Mouse (Mus musculus): Measurements from ENCODE around the gene Mbnl1.

Mbnl1 gene

DNA sequence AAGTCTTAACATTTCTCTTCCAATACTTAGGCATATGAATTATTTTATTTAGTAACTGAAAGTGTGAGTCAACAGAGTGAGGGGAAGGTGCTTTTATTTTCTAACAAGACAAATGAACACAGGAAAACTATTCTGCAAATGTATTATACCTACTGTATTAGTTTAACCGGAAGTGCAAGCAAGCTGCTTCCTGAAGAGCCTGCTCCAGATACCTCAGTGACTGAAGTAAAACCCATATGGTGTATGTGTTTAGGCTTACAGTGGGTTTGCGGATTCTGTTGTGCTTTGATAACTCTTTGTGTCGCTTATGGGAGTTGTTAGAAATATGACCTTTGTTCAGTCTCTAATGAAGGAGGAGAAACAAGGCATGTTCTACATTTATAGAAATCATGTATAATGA lies 46.7 kb downstream of the Mbnl1 start:
- DNase-seq (ENCODE audit: low read depth) = no peak

DNA sequence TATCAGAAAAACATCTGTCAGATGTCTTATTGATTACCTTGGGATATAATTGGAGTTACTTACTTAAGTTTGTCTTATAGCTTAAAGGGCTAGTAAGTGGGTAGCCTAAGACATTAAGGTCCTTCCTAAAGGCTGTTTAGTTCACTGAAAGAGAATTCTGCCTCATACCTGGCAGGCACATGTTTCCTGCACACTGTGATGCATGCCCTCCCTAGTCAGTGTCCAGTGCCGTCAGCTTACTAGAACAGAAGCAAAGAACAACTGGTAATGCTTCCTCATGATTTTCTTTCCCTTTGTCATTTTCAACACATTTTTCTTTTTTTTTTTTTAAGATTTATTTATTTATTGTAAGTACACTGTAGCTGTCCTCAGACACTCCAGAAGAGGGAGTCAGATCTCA lies 51.5 kb downstream of the Mbnl1 start:
- DNase-seq (ENCODE audit: low read depth) = no peak

DNA sequence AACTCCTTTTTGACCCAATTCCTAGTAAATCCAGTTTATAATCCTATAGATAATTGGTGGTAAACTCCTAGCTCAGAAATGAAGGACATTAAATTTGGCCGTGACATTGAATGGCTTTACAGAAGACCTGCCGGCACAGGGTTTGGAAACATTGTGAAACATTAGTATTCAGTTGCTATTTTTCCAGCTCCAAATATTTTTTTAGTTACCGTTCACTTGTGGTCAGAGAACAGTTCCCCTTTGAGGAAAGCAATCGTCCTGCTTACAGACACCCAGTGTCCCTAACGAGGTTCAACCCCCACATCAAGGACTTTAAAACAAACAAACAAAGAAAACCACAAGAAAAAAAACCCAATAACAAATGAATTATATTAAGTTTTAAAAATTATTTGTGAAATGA lies 58.7 kb downstream of the Mbnl1 start:
- no peak for DNase-seq (ENCODE audit: low read depth)

DNA sequence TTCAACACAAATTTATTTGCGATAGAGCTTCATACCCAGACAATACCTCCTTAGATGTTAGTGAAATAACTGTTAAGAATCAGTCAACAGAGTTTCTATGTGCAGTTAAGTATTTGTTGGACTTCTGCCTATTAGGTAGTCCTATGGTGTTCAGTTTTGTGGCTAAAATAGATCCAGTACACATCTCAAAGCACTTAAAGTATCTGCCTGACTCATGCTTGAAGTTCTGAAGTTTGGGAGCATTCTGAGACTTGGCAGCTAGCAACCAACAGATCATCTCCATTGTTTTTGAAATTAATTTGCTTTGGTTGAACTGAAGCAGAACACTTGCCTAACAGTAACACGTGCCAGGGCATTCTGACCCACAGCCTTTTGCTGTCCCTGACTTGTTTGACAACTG lies 59.2 kb downstream of the Mbnl1 start:
- no peak for DNase-seq (ENCODE audit: low read depth)

DNA sequence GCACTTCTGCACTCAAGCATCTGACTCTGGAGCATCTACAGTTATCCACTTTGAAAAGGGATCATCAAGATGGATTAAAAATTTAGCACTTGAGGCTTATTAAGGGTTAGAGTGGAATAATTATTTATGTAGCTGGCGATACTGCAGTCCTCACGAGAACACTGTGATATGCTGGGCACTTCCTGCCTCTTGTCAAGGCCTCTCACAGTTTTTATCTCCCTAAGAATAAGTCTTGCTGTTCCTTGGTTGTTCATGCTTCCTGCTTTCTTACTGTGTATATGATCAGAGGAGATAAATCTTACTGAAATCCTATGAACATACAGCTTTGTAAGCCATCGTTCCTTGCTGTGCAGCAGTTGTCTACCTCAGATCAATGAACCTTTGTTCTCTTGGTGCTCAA lies 62.6 kb downstream of the Mbnl1 start:
- DNase-seq (ENCODE audit: low read depth) = no peak

DNA sequence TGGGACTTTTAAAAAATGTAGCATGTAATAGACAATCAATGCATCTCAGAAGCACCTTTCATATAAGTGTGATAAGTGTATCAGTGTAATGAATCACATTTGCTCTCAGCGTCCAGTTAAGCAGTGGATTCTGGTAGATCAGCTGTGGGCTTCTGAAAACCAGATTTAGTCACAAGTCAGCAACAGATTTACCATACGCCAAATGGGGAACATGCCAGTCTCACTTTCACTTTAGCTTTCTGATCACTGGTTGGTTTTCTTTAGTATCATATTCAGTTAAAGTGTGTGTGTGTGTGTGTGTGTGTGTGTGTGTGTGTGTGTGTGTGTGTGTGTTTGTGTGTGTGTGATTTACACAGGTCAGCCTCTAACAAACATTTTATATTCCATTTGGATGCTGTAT lies 64.4 kb downstream of the Mbnl1 start:
- DNase-seq (ENCODE audit: low read depth) = no peak

DNA sequence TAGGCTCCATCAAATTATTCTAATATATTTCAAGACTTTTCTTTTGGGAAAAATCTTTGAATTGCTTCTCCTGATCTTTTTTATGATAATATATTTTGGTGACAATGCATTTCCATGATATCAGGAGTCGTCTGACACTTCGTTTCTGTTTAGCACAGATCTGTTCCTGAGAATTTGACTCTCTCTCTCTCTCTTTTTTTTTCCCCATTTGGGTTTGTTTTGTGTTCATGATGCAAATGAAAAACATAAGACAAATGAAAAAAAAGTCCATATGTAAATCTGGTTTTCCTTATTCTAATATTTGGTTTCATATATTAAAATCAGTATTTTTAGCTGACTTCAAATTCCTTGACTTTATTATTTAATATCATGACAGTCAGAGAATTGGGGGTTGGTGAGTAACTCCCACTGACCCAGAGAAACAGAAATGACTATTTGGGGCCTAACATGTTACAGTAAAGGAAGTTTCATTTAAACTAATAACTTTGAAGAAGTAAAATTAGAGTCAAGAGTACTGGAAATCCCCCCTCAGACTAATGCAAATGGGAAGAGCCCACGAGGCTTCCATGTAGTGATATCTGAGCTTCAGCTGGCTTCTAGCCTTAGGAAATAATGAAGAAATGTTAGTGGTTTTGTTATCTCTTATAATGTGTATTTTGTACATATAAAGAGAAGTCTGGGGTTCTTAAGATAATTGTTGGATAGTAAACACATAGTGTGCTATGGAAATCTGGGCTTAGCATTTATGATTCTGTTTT lies 65.8 kb downstream of the Mbnl1 start:
- DNase-seq (ENCODE audit: low read depth) = no peak

DNA sequence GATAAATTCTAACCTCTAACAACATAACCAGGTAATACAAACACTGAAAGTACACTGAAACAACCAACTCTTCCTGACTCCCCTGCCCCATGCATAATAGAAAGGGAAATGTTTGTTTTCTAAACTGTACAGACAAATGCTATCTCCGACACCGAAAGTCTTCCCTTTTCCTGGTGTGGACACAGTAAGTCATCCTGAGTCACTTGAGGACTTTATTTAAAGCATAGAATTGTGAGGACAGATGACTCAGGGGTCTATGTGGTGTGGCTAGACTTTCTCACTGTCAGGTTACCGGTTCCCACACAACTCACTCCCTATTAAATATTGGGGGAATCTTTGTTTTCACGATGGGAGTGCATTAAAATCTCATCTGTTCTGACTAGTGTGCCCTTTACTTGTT lies 68.5 kb downstream of the Mbnl1 start:
- DNase-seq (ENCODE audit: low read depth) = no peak

DNA sequence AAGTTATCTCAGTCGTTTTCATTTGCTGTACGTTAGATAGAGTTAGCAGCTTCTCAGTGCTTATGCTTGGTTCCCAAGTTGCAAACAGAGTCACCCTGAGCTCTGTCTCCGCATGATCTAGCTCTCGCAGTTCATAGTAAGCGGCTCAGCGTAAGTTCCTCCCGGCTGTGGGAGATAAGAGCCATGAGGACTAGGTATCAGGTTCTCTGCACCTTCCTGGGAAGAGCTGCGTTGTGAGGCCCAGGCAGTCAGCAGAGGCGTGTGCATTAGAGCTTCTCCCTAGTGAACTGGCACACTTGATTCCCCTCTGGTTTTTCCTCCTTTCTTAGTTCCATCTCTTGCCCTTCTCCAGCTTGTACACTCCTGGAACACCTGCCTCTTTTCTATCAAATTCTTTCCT lies 73.6 kb downstream of the Mbnl1 start:
- no peak for DNase-seq (ENCODE audit: low read depth)

DNA sequence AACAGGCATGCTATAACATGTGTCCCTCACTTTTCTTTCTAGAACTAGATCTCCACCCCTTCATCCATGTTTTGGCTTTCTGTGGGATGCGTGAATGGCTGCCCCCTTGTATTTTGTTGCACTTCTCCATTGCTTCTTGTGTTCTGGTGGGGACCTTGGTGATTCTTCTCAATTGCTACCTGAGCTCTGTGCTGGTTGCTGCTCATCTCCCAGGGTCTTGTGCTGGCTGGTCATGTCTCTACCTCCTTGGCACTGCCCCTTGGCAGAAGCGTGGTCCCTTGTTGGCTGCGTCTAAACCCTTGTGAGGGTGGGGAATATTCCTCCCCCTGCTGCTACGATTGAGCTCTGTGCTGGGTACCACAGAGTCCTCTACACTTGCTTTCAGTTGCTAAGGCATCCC lies 74.3 kb downstream of the Mbnl1 start:
- no peak for DNase-seq (ENCODE audit: low read depth)

DNA sequence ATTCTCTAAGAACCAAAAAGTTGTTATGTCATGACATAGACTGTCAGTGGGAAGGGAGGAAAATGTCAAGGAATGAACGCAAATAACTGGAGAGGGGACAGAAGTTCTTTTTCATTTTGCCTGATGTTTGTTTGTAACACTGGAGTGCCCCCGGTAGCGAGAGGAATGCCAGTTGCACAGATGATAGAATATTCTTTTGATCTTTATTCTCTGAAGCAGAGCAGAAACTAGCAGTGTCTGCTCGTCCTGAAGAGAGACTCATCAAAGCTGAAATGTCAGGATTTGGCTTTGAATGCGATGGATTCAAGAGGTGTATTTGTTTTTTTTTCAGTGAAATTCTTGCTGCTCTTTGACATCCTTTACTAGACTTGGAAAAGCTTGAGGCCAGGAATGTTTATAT lies 77.9 kb downstream of the Mbnl1 start:
- DNase-seq (ENCODE audit: low read depth) = no peak

DNA sequence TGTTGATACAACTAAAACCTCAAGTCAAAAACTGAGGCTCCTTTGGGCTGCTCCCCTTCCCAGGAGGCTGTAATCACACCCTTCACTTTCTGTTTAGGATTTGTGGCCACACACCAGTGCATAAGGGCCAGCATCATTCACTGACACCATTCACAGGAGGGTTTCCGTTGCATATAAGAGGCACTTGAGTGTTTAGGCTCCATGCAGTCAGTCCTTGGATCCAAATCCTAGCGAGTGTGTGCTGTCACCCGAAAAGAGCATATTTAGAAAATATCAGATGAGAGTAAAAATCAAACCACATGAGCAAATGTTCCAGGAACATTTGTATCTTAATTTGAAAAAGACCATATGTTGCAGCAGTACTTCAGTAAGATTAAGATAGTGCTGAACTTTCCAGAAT lies 79.0 kb downstream of the Mbnl1 start:
- DNase-seq (ENCODE audit: low read depth) = no peak

DNA sequence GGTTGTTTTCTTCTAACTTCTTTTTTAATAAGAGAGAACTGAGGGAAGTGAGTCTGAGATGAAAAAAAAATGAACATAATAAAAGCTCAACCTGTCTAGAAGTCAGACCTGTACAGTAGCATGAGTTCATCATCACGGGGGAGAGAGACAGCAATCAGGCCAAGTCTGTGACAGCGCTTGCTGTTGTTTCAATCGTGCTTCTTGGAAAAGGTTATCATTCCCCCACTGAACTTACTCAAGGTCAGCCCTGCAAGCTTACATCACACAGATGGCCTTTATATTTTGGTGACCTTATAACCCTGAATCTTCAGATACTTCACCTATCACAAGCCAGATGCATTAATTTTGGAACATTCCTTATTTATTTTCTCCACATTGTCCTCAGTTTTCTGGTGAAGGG lies 80.4 kb downstream of the Mbnl1 start:
- DNase-seq (ENCODE audit: low read depth) = no peak

DNA sequence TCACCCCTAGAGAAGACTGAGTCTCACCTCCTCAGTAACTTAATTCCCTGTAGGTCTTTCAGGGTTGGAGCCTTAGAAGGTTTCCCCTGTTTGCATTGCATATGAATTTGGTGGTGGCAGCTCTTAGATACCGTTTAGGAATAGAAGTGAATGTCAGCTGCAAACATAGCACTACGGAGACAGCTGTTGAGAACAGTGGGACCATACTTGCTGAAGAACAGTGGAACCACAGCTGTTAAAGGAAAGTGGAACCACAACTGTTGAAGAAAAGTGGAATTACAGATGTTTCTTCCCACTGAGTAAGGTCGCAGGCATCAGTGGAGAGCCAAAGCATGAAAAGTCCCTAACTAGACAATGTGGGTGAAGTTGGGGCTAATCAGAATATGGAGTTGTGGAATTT lies 84.0 kb downstream of the Mbnl1 start:
- DNase-seq (ENCODE audit: low read depth) = no peak

DNA sequence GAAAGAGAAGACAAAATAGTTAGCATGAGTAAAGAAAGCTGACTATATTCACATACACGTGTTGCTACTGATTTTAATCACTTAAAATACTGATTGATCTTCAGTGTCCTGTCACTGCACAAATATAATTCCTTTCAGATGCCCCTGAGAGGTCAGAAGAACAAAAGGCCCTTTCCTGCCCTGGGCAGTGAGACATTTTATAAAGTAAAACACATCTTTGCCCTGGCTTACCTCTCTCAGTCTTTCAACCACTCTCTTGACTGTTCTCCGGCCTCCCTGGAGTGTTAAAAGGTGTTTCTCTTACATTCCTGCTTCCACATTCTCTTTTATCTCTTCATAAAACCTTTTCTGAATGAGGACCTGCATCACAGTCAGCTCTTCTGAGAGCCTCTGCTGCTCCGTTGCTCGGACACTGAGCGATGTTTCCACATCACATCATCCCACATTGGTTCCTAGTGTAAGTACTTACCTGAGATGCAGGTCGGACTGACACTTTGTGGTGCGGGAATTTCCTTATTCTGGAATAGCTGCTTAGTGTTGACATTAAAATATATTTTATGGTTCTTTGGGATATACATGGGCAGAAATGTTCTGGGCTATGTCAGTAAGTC lies 85.7 kb downstream of the Mbnl1 start:
- no peak for DNase-seq (ENCODE audit: low read depth)

DNA sequence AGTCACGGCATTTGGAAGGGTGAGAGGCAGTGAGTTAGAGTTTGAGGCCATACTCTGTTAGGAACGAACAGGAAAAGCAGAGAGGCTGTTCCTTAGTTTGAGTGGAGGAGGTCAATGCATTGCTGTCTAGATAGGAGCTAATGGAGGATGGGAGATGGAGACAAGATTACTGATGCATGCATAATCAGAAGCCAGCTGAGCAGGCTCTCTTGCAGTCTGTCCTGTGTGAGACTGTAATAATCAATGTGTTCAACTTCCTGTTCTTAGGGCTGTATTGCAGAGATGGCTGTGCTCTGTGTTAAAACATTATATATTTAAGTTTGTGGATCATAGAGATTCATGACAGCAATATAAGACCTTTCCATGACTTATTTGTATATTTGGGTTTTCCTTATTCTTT lies 87.1 kb downstream of the Mbnl1 start:
- DNase-seq (ENCODE audit: low read depth) = no peak

DNA sequence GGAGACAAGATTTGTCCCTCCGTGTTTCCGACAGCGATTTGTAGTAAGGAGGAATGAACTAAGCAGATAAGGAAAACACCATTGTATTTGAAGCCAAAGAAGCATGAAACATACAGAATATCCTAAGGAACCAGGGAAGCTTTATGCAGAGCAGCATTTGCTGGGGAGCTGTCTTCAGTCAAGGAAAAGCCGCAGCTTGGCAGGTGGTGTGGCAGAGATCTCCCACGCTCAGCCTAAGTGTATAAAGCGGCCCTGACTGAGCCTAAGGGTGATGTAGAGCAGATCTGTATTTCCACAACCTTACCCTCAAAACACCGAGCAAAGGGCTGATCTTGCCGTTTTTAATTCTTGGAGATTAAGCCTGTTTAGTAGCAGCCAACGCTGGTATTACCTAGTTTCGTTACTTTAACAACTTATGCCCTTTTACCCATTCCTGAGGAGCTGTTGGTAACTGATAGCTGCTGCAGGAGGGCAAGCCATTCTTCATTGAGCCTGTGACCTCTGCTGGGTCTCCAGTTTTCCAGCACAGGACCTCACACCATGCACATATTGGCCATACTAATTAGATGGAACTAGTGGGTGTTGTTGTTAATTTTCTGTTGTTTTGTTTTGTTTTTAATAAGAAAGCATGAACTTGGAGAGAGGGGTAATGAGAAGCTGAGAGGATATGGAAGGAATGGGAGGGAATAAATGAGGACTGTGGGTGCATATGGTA lies 91.1 kb downstream of the Mbnl1 start:
- DNase-seq (ENCODE audit: low read depth) = no peak

DNA sequence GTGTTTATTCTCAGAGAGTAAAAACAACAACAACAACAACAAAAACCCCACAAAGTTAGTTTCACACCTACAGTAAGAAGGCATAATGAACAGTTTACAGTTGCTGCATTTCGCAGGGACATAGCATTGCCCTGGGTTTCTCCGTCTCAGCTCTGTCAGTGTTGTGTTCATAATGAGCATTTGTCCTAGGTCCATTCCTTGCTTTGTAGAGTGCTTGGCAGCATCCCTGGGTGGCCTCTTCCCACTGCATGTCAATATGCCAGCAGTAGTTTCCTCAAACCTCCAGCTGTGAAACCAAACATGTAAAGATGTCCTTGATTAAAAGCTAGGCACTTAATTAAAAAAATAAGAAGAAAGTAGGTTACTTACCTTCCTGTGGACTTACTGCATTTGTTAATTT lies 91.6 kb downstream of the Mbnl1 start:
- no peak for DNase-seq (ENCODE audit: low read depth)

DNA sequence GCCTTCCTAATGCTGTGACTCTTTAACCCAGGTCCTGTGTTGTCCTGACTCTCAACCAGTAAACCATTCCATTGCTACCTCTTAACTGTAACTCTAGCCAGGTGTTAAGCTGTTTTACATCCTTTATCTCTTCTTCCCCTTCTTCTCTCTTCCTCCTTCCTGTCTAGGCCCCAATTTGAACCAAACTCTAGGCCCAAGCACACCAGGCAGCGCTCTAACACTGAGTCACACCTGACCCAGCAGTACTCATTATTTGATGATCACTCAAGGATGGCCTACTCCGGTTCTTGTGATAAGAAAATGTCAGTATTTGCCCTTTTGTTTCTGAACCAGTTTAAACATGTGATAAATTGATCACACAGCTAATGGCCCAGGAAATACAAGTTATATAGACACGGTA lies 92.6 kb downstream of the Mbnl1 start:
- no peak for DNase-seq (ENCODE audit: low read depth)

DNA sequence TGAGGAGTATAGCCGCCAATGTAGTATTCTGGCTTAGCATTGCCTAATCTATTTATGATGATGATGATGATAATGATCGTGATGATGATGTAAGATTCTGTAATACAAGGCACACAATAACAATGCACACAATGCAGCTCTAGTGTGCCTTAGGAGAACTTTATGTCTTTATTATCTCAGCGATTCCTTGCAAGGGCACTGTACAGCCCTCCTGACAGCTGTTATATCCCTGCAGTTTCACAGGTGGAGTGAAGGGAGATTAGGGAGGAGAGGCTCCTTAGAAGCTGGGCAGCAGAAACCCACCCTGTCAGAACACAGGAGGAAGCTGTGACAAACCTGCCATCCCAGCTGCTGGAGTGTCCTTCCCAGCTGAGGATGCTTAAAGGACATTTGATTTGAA lies 93.3 kb downstream of the Mbnl1 start:
- no peak for DNase-seq (ENCODE audit: low read depth)

DNA sequence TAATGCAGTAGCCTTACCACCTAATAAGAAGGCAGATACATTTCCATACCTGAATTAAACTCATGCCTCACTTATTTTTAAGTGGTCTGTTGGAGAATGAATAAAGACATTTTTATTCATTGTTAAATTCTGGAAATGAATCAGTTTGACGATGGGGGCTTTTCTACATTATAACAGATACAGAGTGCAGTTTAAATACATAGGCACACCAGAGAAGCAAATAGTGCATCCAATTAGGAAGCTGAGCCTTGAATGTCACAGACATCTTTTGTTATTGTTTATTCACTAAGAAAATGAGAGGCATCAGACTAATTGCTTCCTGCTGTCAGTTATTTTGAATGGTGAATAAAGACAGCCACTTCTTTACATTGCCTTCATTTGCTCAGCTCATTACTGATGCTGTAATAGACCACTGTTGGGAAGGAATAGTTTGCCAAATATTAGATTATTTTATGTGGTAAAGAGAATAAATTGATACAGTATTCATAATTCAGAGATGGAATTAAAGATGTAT lies 95.6 kb downstream of the Mbnl1 start:
- no peak for DNase-seq (ENCODE audit: low read depth)

DNA sequence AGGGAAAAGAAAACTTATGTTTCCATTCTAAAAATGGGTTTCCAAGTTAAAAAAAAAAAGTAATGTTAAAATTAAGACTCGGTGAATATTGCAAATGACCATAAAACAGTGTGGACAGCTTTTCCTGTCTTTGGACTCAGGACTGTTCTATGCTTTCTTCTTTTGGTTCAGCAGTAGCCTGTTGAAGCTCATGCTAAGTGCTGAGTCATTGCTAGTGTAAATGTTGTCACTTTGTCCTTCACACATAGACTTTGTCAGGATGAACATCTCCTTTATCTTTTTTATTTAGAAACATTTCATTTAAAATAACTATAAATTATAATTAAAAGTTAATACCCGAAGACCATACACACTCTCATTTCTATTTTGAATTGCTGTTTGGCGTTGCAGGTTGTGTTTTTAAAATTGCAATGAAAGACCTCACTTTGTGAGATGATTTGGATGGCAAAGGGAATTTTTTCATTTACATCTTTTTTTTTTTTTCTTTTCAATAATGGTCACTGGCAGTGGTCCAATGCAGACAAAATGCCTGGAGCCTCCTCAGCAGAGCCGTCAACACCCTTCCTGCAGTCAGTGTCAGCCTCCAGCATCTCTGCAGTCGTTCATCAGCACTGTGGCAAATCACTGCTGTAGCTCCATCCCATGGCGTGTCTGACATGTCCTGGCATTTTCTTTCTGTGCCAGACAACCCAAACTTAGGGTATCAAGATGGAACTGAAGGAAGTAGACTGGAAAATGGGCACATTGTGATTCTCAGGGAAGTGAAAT lies 96.4 kb downstream of the Mbnl1 start:
- DNase-seq (ENCODE audit: low read depth) = no peak

DNA sequence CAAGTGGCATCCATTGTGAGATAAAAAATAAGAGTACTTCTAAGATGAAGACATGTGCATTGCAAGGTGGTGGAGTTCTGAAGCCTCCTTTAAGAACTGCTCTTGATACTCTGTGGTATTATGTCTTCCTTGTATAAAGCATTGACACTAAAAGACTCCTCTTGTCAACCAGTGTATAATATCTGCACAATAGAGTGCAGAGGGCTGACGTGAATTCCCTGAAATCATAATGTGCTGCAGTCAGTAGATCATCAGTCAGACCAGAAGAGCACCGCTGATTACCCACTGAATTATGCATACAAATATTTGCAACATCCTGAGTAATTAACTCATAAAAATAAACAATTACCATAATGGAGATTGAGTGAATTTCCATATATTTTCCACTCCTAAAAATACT lies 97.2 kb downstream of the Mbnl1 start:
- DNase-seq (ENCODE audit: low read depth) = no peak

Measured in fibroblast of lung, adult 2 months (primary cell).